Mouse (Mus musculus): Measurements from ENCODE around the gene Ehbp1. TPM values are rescaled to one million over a fixed set of nuclear protein-coding genes. Genes with fewer than 3 reads are reported as not detected.
A peak's percentile ranks its signal among the peaks of the same experiment; 100 is the strongest.

Gene Ehbp1
- polyA plus RNA-seq, 1 experiment from 2014 or later, result 3.1 TPM

- no peaks in the 10 kb centered on the region for H3K9me3 ChIP-seq (ENCODE audit: control insufficient read depth)
- WGBS, result 2% methylated on average over 91 of the region's 96 CpGs
- ATAC-seq, result no peak
- no peak overlapping the region for H3K9ac ChIP-seq (ENCODE audit: low read depth, low read length)
- H3K4me3 ChIP-seq (ENCODE audit: low read depth, low read length), result peak overlapping the region; percentile 21
- H3K36me3 ChIP-seq (ENCODE audit: control insufficient read depth, insufficient read depth), result no peaks in the 10 kb centered on the region
- TF ChIP-seq CTCF (IDR thresholded peaks at IDR 0.05; ENCODE audit: low read depth), result no peak
- no peaks in the 10 kb centered on the region for H3K4me1 ChIP-seq (replicated peaks; ENCODE audit: control insufficient read depth, insufficient read depth, low read length)
- H3K27me3 ChIP-seq (replicated peaks; ENCODE audit: control insufficient read depth, insufficient read depth, low read length), result peaks cover 94% of the 10 kb centered on the region
- H3K4me2 ChIP-seq (replicated peaks; ENCODE audit: low read depth), result no peak overlapping the region
- H3K27ac ChIP-seq (ENCODE audit: low read depth, low read length), result no peak overlapping the region
Observed at GRCm38 (mm10) chr11:21992761-21993596, 349.1 kb downstream of the Ehbp1 start.

GRCm38 (mm10) chr11:21988398-21988946 is 353.6 kb downstream of the Ehbp1 start:
- Histone ChIP-seq H3K9me3 (ENCODE audit: control insufficient read depth) (no peaks in the 10 kb centered on the region), H3K9ac (ENCODE audit: low read depth, low read length) (no peak overlapping the region), H3K4me1 (replicated peaks; ENCODE audit: control insufficient read depth, insufficient read depth, low read length) (no peaks in the 10 kb centered on the region), H3K27ac (ENCODE audit: low read depth, low read length) (no peak overlapping the region), H3K4me2 (replicated peaks; ENCODE audit: low read depth) (no peak overlapping the region), H3K4me3 (ENCODE audit: low read depth, low read length) (no peak overlapping the region), H3K27me3 (replicated peaks; ENCODE audit: control insufficient read depth, insufficient read depth, low read length) (peaks cover 71% of the 10 kb centered on the region), H3K36me3 (ENCODE audit: control insufficient read depth, insufficient read depth) (no peaks in the 10 kb centered on the region)
- 79% methylated on average over 1 of the region's 1 CpGs for WGBS
- no peak for ATAC-seq
- TF ChIP-seq CTCF (IDR thresholded peaks at IDR 0.05; ENCODE audit: low read depth), result no peak

- Histone ChIP-seq H3K4me1 (replicated peaks; ENCODE audit: control insufficient read depth, insufficient read depth, low read length) (no peaks in the 10 kb centered on the region), H3K4me3 (ENCODE audit: low read depth, low read length) (no peak overlapping the region), H3K27me3 (replicated peaks; ENCODE audit: control insufficient read depth, insufficient read depth, low read length) (peaks cover 43% of the 10 kb centered on the region), H3K4me2 (replicated peaks; ENCODE audit: low read depth) (no peak overlapping the region), H3K27ac (ENCODE audit: low read depth, low read length) (no peak overlapping the region), H3K9me3 (ENCODE audit: control insufficient read depth) (no peaks in the 10 kb centered on the region), H3K9ac (ENCODE audit: low read depth, low read length) (no peak overlapping the region), H3K36me3 (ENCODE audit: control insufficient read depth, insufficient read depth) (no peaks in the 10 kb centered on the region)
- no peak for TF ChIP-seq CTCF (IDR thresholded peaks at IDR 0.05; ENCODE audit: low read depth)
- no peak for ATAC-seq
- 69% methylated on average over 1 of the region's 1 CpGs for WGBS
Observed at GRCm38 (mm10) chr11:21985118-21985517, 357.0 kb downstream of the Ehbp1 start.

DNA sequence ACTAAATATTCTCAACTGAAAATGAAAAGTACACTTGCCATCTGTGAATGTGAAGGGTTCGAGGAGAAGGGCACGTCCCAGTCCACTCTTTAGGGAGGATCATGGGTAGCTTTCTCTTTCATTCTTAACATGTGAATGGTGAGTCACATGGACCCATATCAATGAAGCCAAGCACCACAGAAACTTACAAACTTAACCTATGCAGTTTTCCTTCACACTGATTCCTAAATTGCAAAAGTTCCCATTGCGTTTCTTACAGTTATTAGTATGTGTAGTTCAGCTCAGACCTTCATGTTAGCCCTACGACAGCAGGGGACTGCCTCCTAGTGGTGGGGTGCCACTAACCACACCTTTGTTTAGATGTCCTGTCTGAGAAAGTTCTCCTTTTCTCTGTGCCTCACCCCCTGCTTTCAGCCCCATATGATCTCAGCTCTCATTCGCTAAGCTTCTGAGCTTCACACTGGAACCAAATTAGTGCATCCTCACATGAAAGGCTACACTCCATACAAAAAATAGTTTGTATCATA is 368.0 kb downstream of the Ehbp1 start:
- peak; percentile 55 for TF ChIP-seq CTCF (IDR thresholded peaks at IDR 0.05; ENCODE audit: low read depth)
- Histone ChIP-seq H3K9me3 (ENCODE audit: control insufficient read depth) (no peaks in the 10 kb centered on the region), H3K4me3 (ENCODE audit: low read depth, low read length) (no peak overlapping the region), H3K9ac (ENCODE audit: low read depth, low read length) (no peak overlapping the region), H3K27me3 (replicated peaks; ENCODE audit: control insufficient read depth, insufficient read depth, low read length) (no peaks in the 10 kb centered on the region), H3K4me2 (replicated peaks; ENCODE audit: low read depth) (no peak overlapping the region), H3K4me1 (replicated peaks; ENCODE audit: control insufficient read depth, insufficient read depth, low read length) (no peaks in the 10 kb centered on the region), H3K36me3 (ENCODE audit: control insufficient read depth, insufficient read depth) (no peaks in the 10 kb centered on the region), H3K27ac (ENCODE audit: low read depth, low read length) (no peak overlapping the region)
- WGBS, result 74% methylated on average over 5 of the region's 5 CpGs
- no peak for ATAC-seq

- 70% methylated on average over 3 of the region's 3 CpGs for WGBS
- no peak for ATAC-seq
- TF ChIP-seq CTCF (IDR thresholded peaks at IDR 0.05; ENCODE audit: low read depth), result no peak
- Histone ChIP-seq H3K4me1 (replicated peaks; ENCODE audit: control insufficient read depth, insufficient read depth, low read length) (no peaks in the 10 kb centered on the region), H3K9ac (ENCODE audit: low read depth, low read length) (no peak overlapping the region), H3K4me2 (replicated peaks; ENCODE audit: low read depth) (no peak overlapping the region), H3K36me3 (ENCODE audit: control insufficient read depth, insufficient read depth) (no peaks in the 10 kb centered on the region), H3K4me3 (ENCODE audit: low read depth, low read length) (no peak overlapping the region), H3K27ac (ENCODE audit: low read depth, low read length) (no peak overlapping the region), H3K9me3 (ENCODE audit: control insufficient read depth) (no peaks in the 10 kb centered on the region), H3K27me3 (replicated peaks; ENCODE audit: control insufficient read depth, insufficient read depth, low read length) (no peaks in the 10 kb centered on the region)
Observed at GRCm38 (mm10) chr11:21973597-21973996, 368.5 kb downstream of the Ehbp1 start.

- no peak overlapping the region for H3K4me2 ChIP-seq (replicated peaks; ENCODE audit: low read depth)
- H3K4me3 ChIP-seq (ENCODE audit: low read depth, low read length), result no peak overlapping the region
- no peaks in the 10 kb centered on the region for H3K36me3 ChIP-seq (ENCODE audit: control insufficient read depth, insufficient read depth)
- no peak for ATAC-seq
- no peaks in the 10 kb centered on the region for H3K4me1 ChIP-seq (replicated peaks; ENCODE audit: control insufficient read depth, insufficient read depth, low read length)
- no peaks in the 10 kb centered on the region for H3K9me3 ChIP-seq (ENCODE audit: control insufficient read depth)
- no peak for TF ChIP-seq CTCF (IDR thresholded peaks at IDR 0.05; ENCODE audit: low read depth)
- H3K9ac ChIP-seq (ENCODE audit: low read depth, low read length), result no peak overlapping the region
- WGBS, result 92% methylated on average over 3 of the region's 3 CpGs
- H3K27ac ChIP-seq (ENCODE audit: low read depth, low read length), result no peak overlapping the region
- H3K27me3 ChIP-seq (replicated peaks; ENCODE audit: control insufficient read depth, insufficient read depth, low read length), result no peaks in the 10 kb centered on the region
Observed at GRCm38 (mm10) chr11:21968922-21969321, 373.2 kb downstream of the Ehbp1 start.

Other genes starting within 250 kb of the Ehbp1 start
- gene Tmem17, start 169.8 kb upstream of the Ehbp1 start, polyA plus RNA-seq (2015; fragmentation: Nextera tagmentation; extraction: Ambion mirVana), result 6.1 and 6.5 TPM in 2 replicates

Data from intestine, postnatal 0 days (tissue).